Mouse (Mus musculus) kidney, postnatal 0 days (tissue): ENCODE results near the gene Unc13b. TPM values are rescaled to one million over a fixed set of nuclear protein-coding genes. Genes with fewer than 3 reads are reported as not detected.
"Not testable (repeated sequence)": the region's sequence is repeated elsewhere in the genome, so short reads cannot be mapped to it uniquely, and the experiment has no call there.

Source experiments
- ATAC-seq: fragments of 200-750 bp; cut with Nextera tagmentation; replicated peaks from 2 replicates; pipeline ENCODE4 v1.8.0; 2017; ENCODE audit warnings: low read depth, moderate number of reproducible peaks, moderate TSS enrichment, moderate library complexity; ENCODE audit not compliant: low FRiP score
- DNase-seq: peaks from one replicate; pipeline ENCODE4 v3.0.0-alpha.2; 2016; ENCODE audit warnings: low spot score
- H3K27ac ChIP-seq: fragments of 300-500 bp; sonication (generic); 2 replicates; pipeline ENCODE4 v1.5.1; 2014; ENCODE audit warnings: mild to moderate bottlenecking
- H3K27me3 ChIP-seq: fragments of 300-500 bp; sonication (generic); 2 replicates; pipeline ENCODE4 v1.6.1; 2014; ENCODE audit warnings: low read length, mixed read lengths; ENCODE audit not compliant: insufficient read depth
- H3K36me3 ChIP-seq: fragments of 300-500 bp; sonication (generic); 2 replicates; pipeline ENCODE4 v1.6.1; 2014; ENCODE audit warnings: low read length, mixed read lengths; ENCODE audit not compliant: insufficient read depth
- H3K4me1 ChIP-seq: fragments of 300-500 bp; sonication (generic); replicated peaks from 2 replicates; pipeline ENCODE4 v1.6.1; 2014; ENCODE audit warnings: antibody characterized with exemption, low read length, mixed read lengths; ENCODE audit not compliant: insufficient read depth
- H3K4me2 ChIP-seq: fragments of 300-500 bp; sonication (generic); 2 replicates; pipeline ENCODE4 v1.6.1; 2014; ENCODE audit warnings: mild to moderate bottlenecking, low read length, moderate library complexity, mixed read lengths
- H3K4me3 ChIP-seq: fragments of 300-500 bp; sonication (generic); replicated peaks from 2 replicates; pipeline ENCODE4 v1.5.1; 2014; ENCODE audit warnings: low read depth, low read length
- H3K9ac ChIP-seq: fragments of 300-500 bp; sonication (generic); 2 replicates; pipeline ENCODE4 v1.6.1; 2014; ENCODE audit warnings: low read depth, low read length
- H3K9me3 ChIP-seq: fragments of 300-500 bp; sonication (generic); replicated peaks from 2 replicates; pipeline ENCODE4 v1.6.1; 2016; ENCODE audit warnings: low read length, inconsistent platforms, mixed read lengths
- CTCF ChIP-seq: IDR thresholded peaks from 2 replicates; pipeline ENCODE4 v1.5.1; 2016; ENCODE audit warnings: antibody characterized with exemption, low read depth, mild to moderate bottlenecking, moderate library complexity
- WGBS: fragments of 180-500 bp; shearing (Covaris S2); extraction: QIAGEN DNeasy Blood & Tissue Kit; methylation state at CpG from one replicate; pipeline ENCODE4 v1.1.7; 2014; 5-methylcytosine and 5-hydroxymethylcytosine counted together
- polyA plus RNA-seq: library from polyadenylated mRNA; unstranded; fragments of >200 nt; fragmentation: Nextera tagmentation; extraction: Ambion mirVana; gene quantifications from 2 replicates; pipeline ENCODE4 v1.2.1, GENCODE M21; 2015

Unc13b gene
- polyA plus RNA-seq, 1 experiment from 2014 or later: 3.3 TPM

GRCm38 (mm10) chr4:43114946-43115345 lies 56.2 kb downstream of the Unc13b start:
- Histone ChIP-seq H3K4me1 (no peaks in the 10 kb centered on the region), H3K36me3 (no peaks in the 10 kb centered on the region), H3K4me3 (no peak overlapping the region), H3K4me2 (no peak overlapping the region), H3K9ac (no peak overlapping the region), H3K9me3 (no peaks in the 10 kb centered on the region), H3K27me3 (no peaks in the 10 kb centered on the region), H3K27ac (no peak overlapping the region)
- no peak for ATAC-seq
- WGBS: 15% methylated on average over 2 of the region's 2 CpGs
- peak; percentile 87 for DNase-seq
- peak; percentile 80 for TF ChIP-seq CTCF

DNA sequence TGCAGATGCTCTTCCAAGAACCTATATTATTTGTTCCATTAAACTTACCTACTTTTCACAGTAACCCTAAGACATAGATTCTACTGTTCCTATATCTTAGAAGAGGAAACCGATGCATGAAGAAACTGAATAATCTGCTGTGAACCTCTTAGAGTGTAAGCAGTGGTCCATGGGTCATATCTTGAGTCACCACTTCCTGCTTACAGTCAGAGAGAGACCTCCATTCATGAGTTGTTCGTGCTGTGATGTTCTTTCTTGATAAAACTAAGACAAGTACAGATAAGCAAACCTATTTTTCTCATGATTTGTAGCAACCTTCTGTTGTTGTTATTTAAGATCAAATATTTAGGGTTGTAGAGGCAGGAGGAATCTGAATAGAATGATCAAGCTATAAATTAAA lies 57.5 kb downstream of the Unc13b start:
- H3K27me3 ChIP-seq: no peaks in the 10 kb centered on the region
- H3K4me3 ChIP-seq: no peak overlapping the region
- no peaks in the 10 kb centered on the region for H3K36me3 ChIP-seq
- TF ChIP-seq CTCF: no peak
- no peak overlapping the region for H3K9ac ChIP-seq
- H3K4me2 ChIP-seq: no peak overlapping the region
- ATAC-seq (no peak), DNase-seq (no peak)
- no peak overlapping the region for H3K27ac ChIP-seq
- H3K4me1 ChIP-seq: no peaks in the 10 kb centered on the region
- 67% methylated on average over 2 of the region's 2 CpGs for WGBS
- no peaks in the 10 kb centered on the region for H3K9me3 ChIP-seq

DNA sequence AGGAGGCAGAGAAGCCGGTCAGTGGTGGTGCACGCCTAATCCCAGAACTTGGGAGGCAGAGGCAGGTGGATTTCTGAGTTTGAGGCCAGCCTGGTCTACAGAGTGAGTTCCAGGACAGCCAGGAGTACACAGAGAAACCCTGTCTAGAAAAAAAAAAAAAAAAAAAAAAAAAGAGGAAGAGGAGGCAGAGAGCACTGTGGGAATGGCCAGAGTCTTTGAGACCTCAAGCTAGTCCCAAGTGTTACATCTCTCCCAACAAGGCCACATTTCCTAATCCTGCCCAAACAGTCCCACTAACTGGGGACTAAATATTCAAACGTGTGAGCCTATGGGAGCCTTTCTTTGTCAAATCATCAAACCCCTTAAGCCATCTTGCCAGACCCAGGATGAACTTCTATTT lies 71.0 kb downstream of the Unc13b start:
- H3K36me3 ChIP-seq: no peaks in the 10 kb centered on the region
- TF ChIP-seq CTCF: no peak
- no peak overlapping the region for H3K27ac ChIP-seq
- DNase-seq (no peak), ATAC-seq (no peak)
- H3K9ac ChIP-seq: no peak overlapping the region
- no peak overlapping the region for H3K4me3 ChIP-seq
- WGBS: 84% methylated on average over 3 of the region's 3 CpGs
- H3K4me2 ChIP-seq: no peak overlapping the region
- no peaks in the 10 kb centered on the region for H3K4me1 ChIP-seq
- no peaks in the 10 kb centered on the region for H3K9me3 ChIP-seq
- H3K27me3 ChIP-seq: no peaks in the 10 kb centered on the region

DNA sequence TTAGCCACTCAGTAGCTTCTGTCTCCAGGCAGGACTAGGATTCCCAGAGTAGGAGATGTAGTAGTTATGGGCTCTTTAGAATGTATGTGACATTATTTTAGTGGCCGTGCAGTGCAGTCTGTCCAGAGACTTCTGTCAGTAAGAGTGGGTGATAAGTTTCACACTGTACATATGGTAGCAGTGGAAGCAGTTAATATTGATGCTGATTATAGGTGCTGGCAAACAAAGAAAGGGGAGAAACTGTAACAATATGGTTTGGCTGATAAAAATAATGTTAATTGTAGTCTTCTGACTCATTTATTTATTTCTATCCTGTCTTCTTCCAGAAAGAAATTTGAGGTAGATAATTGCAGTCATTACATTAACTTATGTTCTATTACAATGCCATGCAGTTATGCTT lies 83.9 kb downstream of the Unc13b start:
- WGBS: 75% methylated on average over 1 of the region's 1 CpGs
- TF ChIP-seq CTCF: no peak

GRCm38 (mm10) chr4:43152413-43152812 lies 93.7 kb downstream of the Unc13b start:
- H3K9me3 ChIP-seq, H3K4me1 ChIP-seq, ATAC-seq, H3K27me3 ChIP-seq, H3K4me3 ChIP-seq, H3K36me3 ChIP-seq, DNase-seq, H3K9ac ChIP-seq, H3K27ac ChIP-seq, H3K4me2 ChIP-seq: not testable (repeated sequence)
- 95% methylated on average over 4 of the region's 4 CpGs for WGBS

More for the DNA sequence above, 83.9 kb downstream of the Unc13b start:
- Histone ChIP-seq H3K36me3 (no peaks in the 10 kb centered on the region), H3K9me3 (no peaks in the 10 kb centered on the region), H3K27me3 (no peaks in the 10 kb centered on the region), H3K4me3 (no peak overlapping the region), H3K4me2 (no peak overlapping the region), H3K9ac (no peak overlapping the region), H3K27ac (no peak overlapping the region), H3K4me1 (no peaks in the 10 kb centered on the region)
- DNase-seq: no peak
- ATAC-seq: no peak

GRCm38 (mm10) chr4:43160045-43160444 lies 101.3 kb downstream of the Unc13b start:
- H3K4me3 ChIP-seq: no peak overlapping the region
- no peak for TF ChIP-seq CTCF
- no peak overlapping the region for H3K9ac ChIP-seq
- no peaks in the 10 kb centered on the region for H3K27me3 ChIP-seq
- H3K4me2 ChIP-seq: no peak overlapping the region
- ATAC-seq (no peak), DNase-seq (no peak)
- no peak overlapping the region for H3K27ac ChIP-seq
- WGBS: 10% methylated on average over 3 of the region's 3 CpGs
- H3K9me3 ChIP-seq: no peaks in the 10 kb centered on the region
- H3K36me3 ChIP-seq: no peaks in the 10 kb centered on the region
- H3K4me1 ChIP-seq: no peaks in the 10 kb centered on the region

DNA sequence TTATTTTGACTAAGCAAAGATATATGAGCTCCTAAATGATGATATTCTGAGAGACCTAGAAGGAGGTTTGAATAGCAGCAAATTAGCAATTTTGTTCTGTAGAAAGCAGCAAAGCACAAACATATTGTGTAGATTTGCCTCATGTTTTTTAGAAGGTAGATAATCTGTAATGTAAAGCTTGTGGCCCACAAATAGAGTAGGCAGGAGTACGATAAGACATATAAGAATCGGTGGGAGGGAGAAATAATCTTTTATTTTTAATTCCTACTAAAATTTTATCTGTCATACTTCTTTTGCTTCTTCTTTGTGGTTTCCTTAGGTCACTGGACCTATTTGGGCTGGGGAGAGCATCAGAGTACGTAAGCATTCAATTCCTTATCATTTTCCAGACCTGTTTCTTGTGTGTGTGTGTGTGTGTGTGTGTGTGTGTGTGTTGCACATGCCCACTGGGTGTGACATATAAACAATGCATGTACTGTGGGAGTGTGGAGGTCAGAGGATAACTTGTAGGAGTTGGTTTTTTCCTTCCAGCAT lies 102.4 kb downstream of the Unc13b start:
- no peak overlapping the region for H3K4me3 ChIP-seq
- no peaks in the 10 kb centered on the region for H3K27me3 ChIP-seq
- 94% methylated on average over 3 of the region's 3 CpGs for WGBS
- H3K36me3 ChIP-seq: no peaks in the 10 kb centered on the region
- TF ChIP-seq CTCF: no peak
- no peak overlapping the region for H3K27ac ChIP-seq
- no peaks in the 10 kb centered on the region for H3K4me1 ChIP-seq
- H3K9ac ChIP-seq: no peak overlapping the region
- H3K4me2 ChIP-seq: no peak overlapping the region
- no peaks in the 10 kb centered on the region for H3K9me3 ChIP-seq
- no peak for ATAC-seq
- DNase-seq: no peak
